Mouse (Mus musculus): ENCODE measurements around the gene Tfrc. TPM values are rescaled to one million over a fixed set of nuclear protein-coding genes. Genes with fewer than 3 reads are reported as not detected.

Gene Tfrc
- polyA plus RNA-seq, 1 experiment from 2014 or later, result 23.7 TPM

DNA sequence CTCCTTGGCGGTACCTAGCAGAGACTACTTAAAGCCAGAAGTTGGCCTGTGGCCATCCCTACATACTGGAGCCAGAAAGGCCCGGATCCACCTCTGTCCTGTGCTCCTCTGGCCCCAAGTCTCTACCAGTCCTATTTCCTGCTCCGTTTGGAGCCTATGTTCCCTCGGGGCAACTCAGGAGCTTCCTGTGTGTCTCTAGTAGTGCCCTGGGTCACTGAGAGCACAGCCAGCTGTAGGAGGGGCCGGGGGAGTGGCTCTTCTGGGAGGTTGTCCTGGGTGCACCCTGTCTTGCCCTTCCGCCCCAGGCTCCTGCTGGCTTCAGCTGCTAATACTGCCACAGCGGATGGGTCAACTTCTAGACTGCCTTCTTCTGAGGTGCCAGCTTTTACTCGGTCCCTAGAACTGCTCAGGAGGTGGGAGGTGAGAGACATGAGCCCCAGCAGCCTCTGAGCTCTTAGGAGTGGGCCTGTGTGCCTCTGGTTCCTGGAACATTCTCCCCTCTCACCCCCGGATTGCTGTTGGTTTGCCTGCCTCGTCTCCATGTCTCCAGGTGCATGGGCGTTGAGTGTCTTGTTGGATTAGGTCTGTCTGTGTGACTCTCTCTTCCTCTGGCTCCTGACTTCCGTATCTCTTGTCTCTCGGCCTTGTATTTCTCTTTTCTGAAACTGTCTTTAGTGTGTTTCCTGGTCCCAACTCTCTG lies 64.3 kb downstream of the Tfrc start:
- peaks cover 3% of the 10 kb centered on the region; the same call in 1 of the 2 replicates for H3K4me1 ChIP-seq (replicated peaks; ENCODE audit: control insufficient read depth, insufficient read depth, low read length)
- ATAC-seq, result peak; percentile 74
- H3K27me3 ChIP-seq (replicated peaks; ENCODE audit: control insufficient read depth, insufficient read depth, low read length), result no peaks in the 10 kb centered on the region
- H3K36me3 ChIP-seq (ENCODE audit: control insufficient read depth, insufficient read depth), result peaks cover 44% of the 10 kb centered on the region
- no peaks in the 10 kb centered on the region for H3K9me3 ChIP-seq (ENCODE audit: control insufficient read depth)
- 56% methylated on average over 13 of the region's 13 CpGs for WGBS
- H3K4me2 ChIP-seq (replicated peaks; ENCODE audit: low read depth), result 0 out of 2 replicates have a peak overlapping the region, but pooled peaks have one; percentile 17
- H3K4me3 ChIP-seq (ENCODE audit: low read depth, low read length), result no peak overlapping the region
- no peak for TF ChIP-seq CTCF (IDR thresholded peaks at IDR 0.05; ENCODE audit: low read depth)
- H3K9ac ChIP-seq (ENCODE audit: low read depth, low read length), result no peak overlapping the region
- H3K27ac ChIP-seq (ENCODE audit: low read depth, low read length), result 0 out of 2 replicates have a peak overlapping the region, but pooled peaks have one; percentile 41

DNA sequence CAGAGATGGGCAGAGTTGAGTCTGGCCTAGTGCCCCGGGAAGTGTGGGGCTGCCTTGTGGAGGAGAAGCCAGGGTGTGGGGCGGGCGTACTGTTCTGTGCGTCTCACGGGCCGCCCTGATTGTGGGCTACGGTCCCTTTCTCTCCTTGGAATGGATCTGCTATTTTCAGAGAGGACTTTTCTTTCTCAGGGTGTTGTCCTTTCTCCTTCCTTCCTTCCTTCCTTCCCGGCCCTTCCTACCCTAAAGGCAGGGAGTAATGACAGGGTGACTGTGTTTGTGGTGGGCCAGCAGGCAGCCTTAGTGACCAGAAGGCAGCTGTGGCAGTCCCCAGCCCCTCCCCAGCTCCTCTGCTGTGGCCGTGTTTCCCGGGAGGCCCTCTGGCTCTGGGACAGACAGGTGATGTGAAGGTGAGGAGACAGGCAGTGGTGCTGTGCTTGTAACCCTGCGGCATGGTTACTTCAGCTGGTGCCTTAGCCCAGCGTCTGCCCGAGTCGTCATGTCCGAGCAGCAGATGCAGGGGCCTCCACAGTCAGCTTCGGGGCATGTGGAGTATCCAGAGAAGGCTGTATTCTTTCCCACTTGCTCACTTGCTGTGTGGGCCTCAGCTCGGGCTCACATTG lies 65.5 kb downstream of the Tfrc start:
- no peak overlapping the region for H3K4me3 ChIP-seq (ENCODE audit: low read depth, low read length)
- H3K9ac ChIP-seq (ENCODE audit: low read depth, low read length), result no peak overlapping the region
- peaks cover 3% of the 10 kb centered on the region; the same call in 1 of the 2 replicates for H3K4me1 ChIP-seq (replicated peaks; ENCODE audit: control insufficient read depth, insufficient read depth, low read length)
- 84% methylated on average over 17 of the region's 17 CpGs for WGBS
- no peaks in the 10 kb centered on the region for H3K9me3 ChIP-seq (ENCODE audit: control insufficient read depth)
- no peak overlapping the region for H3K27ac ChIP-seq (ENCODE audit: low read depth, low read length)
- H3K4me2 ChIP-seq (replicated peaks; ENCODE audit: low read depth), result no peak overlapping the region
- H3K36me3 ChIP-seq (ENCODE audit: control insufficient read depth, insufficient read depth), result peaks cover 50% of the 10 kb centered on the region
- ATAC-seq, result no peak
- TF ChIP-seq CTCF (IDR thresholded peaks at IDR 0.05; ENCODE audit: low read depth), result no peak
- no peaks in the 10 kb centered on the region for H3K27me3 ChIP-seq (replicated peaks; ENCODE audit: control insufficient read depth, insufficient read depth, low read length)

DNA sequence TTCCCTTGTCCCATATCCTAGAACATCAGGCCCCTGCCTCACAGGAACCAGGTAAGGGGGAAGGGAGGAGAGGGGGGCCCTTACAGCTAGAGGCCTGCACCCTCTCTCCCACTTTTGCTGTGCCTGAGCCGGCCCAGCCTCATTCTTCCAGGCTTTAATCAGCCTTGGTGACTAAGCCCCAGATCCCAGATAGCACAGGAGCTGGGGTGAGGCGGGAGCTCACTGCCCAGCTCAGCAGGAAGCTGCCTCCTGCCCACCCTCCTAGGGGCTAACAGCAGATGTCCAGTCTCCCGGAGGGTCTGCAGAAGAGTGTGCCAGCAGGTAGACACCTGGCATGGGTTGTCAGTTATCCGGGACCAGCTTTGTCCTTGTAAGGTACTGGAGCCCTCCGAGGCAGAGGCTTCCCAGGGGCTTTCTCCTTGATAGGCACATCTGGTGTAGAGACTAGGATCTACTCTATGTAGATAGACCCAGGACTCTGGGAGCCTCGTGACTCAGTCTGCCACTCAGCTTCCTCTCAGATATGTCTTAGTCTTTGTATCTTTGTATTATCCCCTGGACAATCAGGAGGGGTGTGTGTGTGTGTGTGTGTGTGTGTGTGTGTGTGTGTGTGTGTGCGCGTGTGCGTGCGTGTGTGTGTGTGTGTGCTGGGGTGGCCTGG lies 68.5 kb downstream of the Tfrc start:
- no peak overlapping the region for H3K9ac ChIP-seq (ENCODE audit: low read depth, low read length)
- H3K36me3 ChIP-seq (ENCODE audit: control insufficient read depth, insufficient read depth), result peaks cover 51% of the 10 kb centered on the region
- H3K4me2 ChIP-seq (replicated peaks; ENCODE audit: low read depth), result no peak overlapping the region
- ATAC-seq, result no peak
- no peaks in the 10 kb centered on the region for H3K27me3 ChIP-seq (replicated peaks; ENCODE audit: control insufficient read depth, insufficient read depth, low read length)
- H3K4me1 ChIP-seq (replicated peaks; ENCODE audit: control insufficient read depth, insufficient read depth, low read length), result peaks cover 3% of the 10 kb centered on the region; the same call in 1 of the 2 replicates
- no peak overlapping the region for H3K27ac ChIP-seq (ENCODE audit: low read depth, low read length)
- no peak overlapping the region for H3K4me3 ChIP-seq (ENCODE audit: low read depth, low read length)
- no peak for TF ChIP-seq CTCF (IDR thresholded peaks at IDR 0.05; ENCODE audit: low read depth)
- H3K9me3 ChIP-seq (ENCODE audit: control insufficient read depth), result no peaks in the 10 kb centered on the region
- WGBS, result 74% methylated on average over 10 of the region's 10 CpGs

DNA sequence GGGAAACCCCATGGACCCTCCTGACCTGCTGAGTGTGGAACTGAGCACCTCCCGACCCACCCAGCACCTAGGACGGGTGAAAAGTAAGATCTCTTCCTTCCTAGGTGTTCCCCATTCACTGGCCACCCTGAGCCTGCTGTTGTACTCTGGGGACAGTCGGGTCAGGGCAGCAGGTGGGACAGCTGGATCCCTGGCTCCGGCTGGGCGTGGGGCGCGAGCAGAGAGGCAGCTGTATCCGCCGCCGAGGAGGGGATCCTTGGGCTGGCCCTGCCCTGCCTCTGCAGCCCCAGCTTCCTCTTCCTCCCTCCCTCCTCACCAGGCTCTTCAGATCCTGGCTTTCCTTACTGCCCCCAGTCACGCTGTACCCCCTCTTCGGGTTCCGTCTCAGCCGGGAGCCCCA lies 69.2 kb downstream of the Tfrc start:
- no peaks in the 10 kb centered on the region for H3K9me3 ChIP-seq (ENCODE audit: control insufficient read depth)
- H3K27me3 ChIP-seq (replicated peaks; ENCODE audit: control insufficient read depth, insufficient read depth, low read length), result no peaks in the 10 kb centered on the region
- no peak overlapping the region for H3K4me3 ChIP-seq (ENCODE audit: low read depth, low read length)
- no peak for ATAC-seq
- 0 out of 2 replicates have a peak overlapping the region, but pooled peaks have one; percentile 15 for H3K27ac ChIP-seq (ENCODE audit: low read depth, low read length)
- peaks cover 3% of the 10 kb centered on the region; the same call in 1 of the 2 replicates for H3K4me1 ChIP-seq (replicated peaks; ENCODE audit: control insufficient read depth, insufficient read depth, low read length)
- TF ChIP-seq CTCF (IDR thresholded peaks at IDR 0.05; ENCODE audit: low read depth), result no peak
- H3K4me2 ChIP-seq (replicated peaks; ENCODE audit: low read depth), result no peak overlapping the region
- 69% methylated on average over 14 of the region's 14 CpGs for WGBS
- no peak overlapping the region for H3K9ac ChIP-seq (ENCODE audit: low read depth, low read length)
- H3K36me3 ChIP-seq (ENCODE audit: control insufficient read depth, insufficient read depth), result peaks cover 51% of the 10 kb centered on the region

DNA sequence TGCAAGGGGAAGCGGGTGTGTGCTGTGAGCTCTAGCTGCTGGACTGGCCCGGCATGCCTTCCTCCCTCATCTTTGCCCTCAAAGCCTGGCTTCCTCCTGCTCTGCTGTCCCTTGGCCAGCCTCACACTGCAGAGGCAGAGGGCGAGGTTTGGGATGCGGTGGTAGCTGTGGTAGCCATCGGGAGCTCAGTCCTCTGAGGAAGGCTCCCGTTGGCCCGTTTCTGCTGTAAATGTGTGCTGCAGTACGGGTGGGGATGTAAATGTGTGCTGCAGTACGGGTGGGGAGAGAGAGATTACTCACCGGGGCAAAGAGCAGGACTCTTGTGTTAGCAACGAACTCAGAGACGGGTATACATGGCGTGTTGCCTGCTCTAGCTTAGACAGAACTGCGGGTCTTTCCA lies 70.1 kb downstream of the Tfrc start:
- peak overlapping the region; percentile 30 for H3K4me2 ChIP-seq (replicated peaks; ENCODE audit: low read depth)
- peak; percentile 61 for ATAC-seq
- peak overlapping the region; percentile 46 for H3K27ac ChIP-seq (ENCODE audit: low read depth, low read length)
- H3K9me3 ChIP-seq (ENCODE audit: control insufficient read depth), result no peaks in the 10 kb centered on the region
- H3K27me3 ChIP-seq (replicated peaks; ENCODE audit: control insufficient read depth, insufficient read depth, low read length), result no peaks in the 10 kb centered on the region
- 44% methylated on average over 14 of the region's 14 CpGs for WGBS
- no peaks in the 10 kb centered on the region for H3K4me1 ChIP-seq (replicated peaks; ENCODE audit: control insufficient read depth, insufficient read depth, low read length)
- H3K4me3 ChIP-seq (ENCODE audit: low read depth, low read length), result no peak overlapping the region
- no peak overlapping the region for H3K9ac ChIP-seq (ENCODE audit: low read depth, low read length)
- peaks cover 51% of the 10 kb centered on the region for H3K36me3 ChIP-seq (ENCODE audit: control insufficient read depth, insufficient read depth)
- no peak for TF ChIP-seq CTCF (IDR thresholded peaks at IDR 0.05; ENCODE audit: low read depth)

DNA sequence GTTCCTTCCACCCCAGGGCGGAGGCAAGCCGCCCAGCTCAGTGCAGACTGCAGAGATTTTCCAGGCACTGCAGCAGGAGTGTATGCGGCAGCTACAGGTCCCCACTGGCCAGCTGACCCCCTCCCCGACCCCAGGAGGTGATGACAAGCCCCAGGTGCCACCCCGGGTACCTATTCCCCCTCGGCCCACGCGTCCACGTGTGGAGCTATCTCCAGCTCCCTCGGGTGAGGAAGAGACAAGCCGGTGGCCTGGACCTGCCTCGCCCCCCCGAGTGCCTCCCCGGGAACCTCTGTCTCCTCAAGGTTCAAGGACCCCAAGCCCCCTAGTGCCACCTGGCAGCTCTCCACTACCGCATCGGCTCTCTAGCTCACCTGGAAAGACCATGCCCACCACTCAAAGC lies 71.3 kb downstream of the Tfrc start:
- Histone ChIP-seq H3K9ac (ENCODE audit: low read depth, low read length) (no peak overlapping the region), H3K4me1 (replicated peaks; ENCODE audit: control insufficient read depth, insufficient read depth, low read length) (no peaks in the 10 kb centered on the region; the same call in 1 of the 2 replicates), H3K27me3 (replicated peaks; ENCODE audit: control insufficient read depth, insufficient read depth, low read length) (no peaks in the 10 kb centered on the region), H3K4me2 (replicated peaks; ENCODE audit: low read depth) (no peak overlapping the region), H3K36me3 (ENCODE audit: control insufficient read depth, insufficient read depth) (peaks cover 50% of the 10 kb centered on the region), H3K9me3 (ENCODE audit: control insufficient read depth) (no peaks in the 10 kb centered on the region), H3K27ac (ENCODE audit: low read depth, low read length) (no peak overlapping the region), H3K4me3 (ENCODE audit: low read depth, low read length) (no peak overlapping the region)
- ATAC-seq, result no peak
- WGBS, result 95% methylated on average over 16 of the region's 16 CpGs
- TF ChIP-seq CTCF (IDR thresholded peaks at IDR 0.05; ENCODE audit: low read depth), result no peak
